9 mouse cellular contexts compared by ENCODE assay signal in the genomic region with DNA sequence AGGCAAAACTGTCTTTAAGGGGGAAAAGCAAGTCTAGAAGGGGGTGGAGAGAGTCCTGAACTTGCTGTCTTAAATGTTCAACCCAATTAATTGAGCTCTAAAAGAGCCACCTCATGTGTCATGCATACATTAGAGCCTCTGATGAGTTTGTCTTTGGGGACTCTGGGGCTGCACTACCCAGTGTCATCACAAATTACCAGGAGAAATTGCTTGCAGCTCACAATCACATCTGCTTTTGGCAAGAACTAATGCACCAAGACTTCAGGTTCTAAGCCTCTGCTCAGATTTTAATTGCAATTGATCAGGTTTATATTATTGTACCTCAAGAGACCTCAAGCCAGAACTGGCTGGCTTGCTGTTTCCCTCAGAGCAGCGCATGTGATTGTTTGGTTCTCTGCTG. TPM values are rescaled to one million over a fixed set of nuclear protein-coding genes. Genes with fewer than 3 reads are reported as not detected.
DNase-seq lines count a peak whose midpoint lies in the region; ATAC-seq and TF ChIP-seq lines count a peak whose summit lies in the region.
"Had no signal": no experiment of that assay in that cellular context is flagged by ENCODE, and none has a peak within 500 bp of the region (broad histone marks: within the 10 kb centered on the region; RNA-seq: fewer than 3 reads in every experiment).

No protein-coding gene starts in this region.

- H3K27ac ChIP-seq in heart, embryonic 15.5 days: no peak overlapping the region
- no peak overlapping the region for H3K27ac ChIP-seq in CH12.LX (ENCODE audit: insufficient read depth, low read depth)
- H3K27ac ChIP-seq in intestine, embryonic 15.5 days: no peak overlapping the region

- no peak for ATAC-seq in heart, embryonic 15.5 days (replicated peaks; ENCODE audit: insufficient number of reproducible peaks, insufficient read depth, low FRiP score, low read depth)
- no peak for ATAC-seq in intestine, embryonic 15.5 days
- ATAC-seq: liver, postnatal 0 days had no signal

- peaks cover 1% of the 10 kb centered on the region; the same call in 1 of the 2 replicates for H3K4me1 ChIP-seq in heart, embryonic 15.5 days (replicated peaks)
- H3K4me1 ChIP-seq in CH12.LX (ENCODE audit: control insufficient read depth in 1 of 2, insufficient read depth in 2 of 2): peaks cover 2 to 7% of the 10 kb centered on the region in 2 experiments; a peak in 3 of 4 replicates
- H3K4me1 ChIP-seq in intestine, embryonic 15.5 days (replicated peaks): no peaks in the 10 kb centered on the region

- no peak for TF ChIP-seq EP300 in CH12.LX (IDR thresholded peaks at IDR 0.05; ENCODE audit: low read length)

- no peak for TF ChIP-seq RAD21 in CH12.LX (IDR thresholded peaks at IDR 0.05; ENCODE audit: low read depth, low read length)

- H3K9ac ChIP-seq in heart, embryonic 15.5 days: no peak overlapping the region
- H3K9ac ChIP-seq in CH12.LX (ENCODE audit: insufficient read depth, low read depth): 0 out of 2 replicates have a peak overlapping the region, but pooled peaks have one; percentile 24
- no peak overlapping the region for H3K9ac ChIP-seq in intestine, embryonic 15.5 days
- H3K9ac ChIP-seq: liver, postnatal 0 days had no signal

- peaks cover 3% of the 10 kb centered on the region; the same call in 1 of the 2 replicates for H3K79me2 ChIP-seq in CH12.LX (replicated peaks; ENCODE audit: control insufficient read depth, extremely low read depth, insufficient read depth, poor library complexity, severe bottlenecking)

- 0 out of 2 replicates have a peak overlapping the region, but pooled peaks have one; percentile 9 for H3K4me3 ChIP-seq in heart, embryonic 15.5 days
- H3K4me3 ChIP-seq in CH12.LX (replicated peaks in 1 of 3; ENCODE audit: low read depth in 2 of 3, low read length in 2 of 3, poor library complexity in 1 of 3): no peak overlapping the region
- 0 out of 2 replicates have a peak overlapping the region, but pooled peaks have one; percentile 9 for H3K4me3 ChIP-seq in intestine, embryonic 15.5 days (replicated peaks)

- no peak for TF ChIP-seq CTCF in CH12.LX (conservative IDR thresholded peaks at IDR 0.05 in 1 of 2, IDR thresholded peaks at IDR 0.05 in 1 of 2; ENCODE audit: low read depth in 2 of 2, low read length in 2 of 2)
- no peak for TF ChIP-seq CTCF in brain, embryonic 14.5 days (IDR thresholded peaks at IDR 0.05; ENCODE audit: borderline replicate concordance, extremely low read depth, insufficient read depth, insufficient read length)

- no peaks in the 10 kb centered on the region for H3K27me3 ChIP-seq in heart, embryonic 15.5 days
- no peaks in the 10 kb centered on the region for H3K27me3 ChIP-seq in CH12.LX (replicated peaks)
- H3K27me3 ChIP-seq in intestine, embryonic 15.5 days (replicated peaks): no peaks in the 10 kb centered on the region

- WGBS in heart, embryonic 15.5 days: 76% methylated on average over 1 of the region's 1 CpGs
- WGBS in intestine, embryonic 15.5 days: 63% methylated on average over 1 of the region's 1 CpGs

- H3K4me2 ChIP-seq in heart, embryonic 15.5 days: peak overlapping the region; percentile 30; the same call in 1 of the 2 replicates
- H3K4me2 ChIP-seq in CH12.LX (ENCODE audit: insufficient read depth, low read depth, poor library complexity, severe bottlenecking): peak overlapping the region; percentile 29
- peak overlapping the region; percentile 25 for H3K4me2 ChIP-seq in intestine, embryonic 15.5 days (replicated peaks)

- in situ Hi-C loops in CH12.LX (cut with MboI; ENCODE audit: low pct_ligation_motif_present, low pct_unique_long_range_greater_than_20kb, low sequenced_read_pairs): no loop called here

- H3K36me3 ChIP-seq in heart, embryonic 15.5 days: no peaks in the 10 kb centered on the region
- H3K36me3 ChIP-seq in CH12.LX (replicated peaks in 1 of 2; ENCODE audit: control insufficient read depth in 1 of 2, insufficient read depth in 1 of 2, low read length in 1 of 2): no peaks in the 10 kb centered on the region
- H3K36me3 ChIP-seq in intestine, embryonic 15.5 days: no peaks in the 10 kb centered on the region

- no peak for TF ChIP-seq POLR2A in CH12.LX (IDR thresholded peaks at IDR 0.05; ENCODE audit: low read depth, low read length)
- TF ChIP-seq POLR2A in brain, embryonic 14.5 days (IDR thresholded peaks at IDR 0.05; ENCODE audit: borderline replicate concordance, extremely low read depth, insufficient read depth, insufficient read length, poor library complexity, severe bottlenecking): no peak

- no peaks in the 10 kb centered on the region for H3K9me3 ChIP-seq in heart, embryonic 15.5 days (replicated peaks)
- no peaks in the 10 kb centered on the region for H3K9me3 ChIP-seq in CH12.LX (replicated peaks; ENCODE audit: low read length)
- no peaks in the 10 kb centered on the region for H3K9me3 ChIP-seq in intestine, embryonic 15.5 days

- dilution Hi-C loops in CH12.LX (cut with MboI; ENCODE audit: extremely low pct_ligation_motif_present, extremely low pct_unique_long_range_greater_than_20kb, low sequenced_read_pairs): no loop called here

- intact Hi-C loops in heart, postnatal 14 days (cut with DNase I): no loop called here

- no peak for DNase-seq in heart, postnatal 14 days
- no peak for DNase-seq in CH12.LX (ENCODE audit: extremely low read depth)
- peak; percentile 32 for DNase-seq in brain, embryonic 14.5 days (ENCODE audit: low read depth)
- no peak for DNase-seq in urinary bladder, postnatal 25 days (ENCODE audit: low spot score)
- DNase-seq in layer of hippocampus, adult 9-11 months: no peak
- DNase-seq: liver, postnatal 0 days had no signal

TF ChIP-seq in CH12.LX, 34 proteins besides CTCF, POLR2A, EP300 and RAD21:
- no peak for TF ChIP-seq ZNF384 (IDR thresholded peaks at IDR 0.05; ENCODE audit: low read depth, low read length)
- no peak for TF ChIP-seq MXI1 (IDR thresholded peaks at IDR 0.05; ENCODE audit: low read depth, low read length)
- no peak for TF ChIP-seq SIN3A (IDR thresholded peaks at IDR 0.05; ENCODE audit: low read length)
- no peak for TF ChIP-seq POLR2AphosphoS2 (IDR thresholded peaks at IDR 0.05; ENCODE audit: low read depth, low read length)
- TF ChIP-seq NRF1 (IDR thresholded peaks at IDR 0.05; ENCODE audit: low read depth, low read length): no peak
- no peak for TF ChIP-seq USF1 (IDR thresholded peaks at IDR 0.05; ENCODE audit: low read depth, low read length)
- no peak for TF ChIP-seq TBP (conservative IDR thresholded peaks at IDR 0.05; ENCODE audit: low read depth, low read length)
- TF ChIP-seq CHD2 (IDR thresholded peaks at IDR 0.05; ENCODE audit: low read length): no peak
- TF ChIP-seq ZKSCAN1 (IDR thresholded peaks at IDR 0.05; ENCODE audit: borderline replicate concordance, low read depth, low read length): no peak
- no peak for TF ChIP-seq KAT2A (IDR thresholded peaks at IDR 0.05; ENCODE audit: insufficient replicate concordance, low read length)
- TF ChIP-seq JUND (conservative IDR thresholded peaks at IDR 0.05; ENCODE audit: low read depth, low read length): no peak
- TF ChIP-seq MEF2A (IDR thresholded peaks at IDR 0.05; ENCODE audit: borderline replicate concordance, low read depth, low read length): no peak
- no peak for TF ChIP-seq BHLHE40 (IDR thresholded peaks at IDR 0.05; ENCODE audit: low read depth, low read length)
- no peak for TF ChIP-seq SMC3 (IDR thresholded peaks at IDR 0.05; ENCODE audit: low read depth, low read length)
- TF ChIP-seq USF2 (conservative IDR thresholded peaks at IDR 0.05; ENCODE audit: low read depth, low read length): no peak
- TF ChIP-seq MAX (IDR thresholded peaks at IDR 0.05; ENCODE audit: low read length): no peak
- no peak for TF ChIP-seq GABPA (IDR thresholded peaks at IDR 0.05; ENCODE audit: insufficient replicate concordance, low read depth, low read length)
- TF ChIP-seq IRF4 (IDR thresholded peaks at IDR 0.05; ENCODE audit: low read depth, low read length): no peak
- TF ChIP-seq UBTF (IDR thresholded peaks at IDR 0.05; ENCODE audit: low read depth, low read length): no peak
- TF ChIP-seq NELFE (IDR thresholded peaks at IDR 0.05; ENCODE audit: low read depth, low read length): no peak

RNA-seq across cellular contexts. Expression of a gene that starts 4.1 kb away (rescaled TPM):
- polyA plus RNA-seq in heart, embryonic 15.5 days (2015; fragmentation: Nextera tagmentation; extraction: Ambion mirVana): 29.6 and 33.5 TPM in 2 replicates
- total RNA-seq in heart, postnatal 14 days (2021): 10 to 100 TPM; 11.0 to 12.4 TPM
- total RNA-seq in CH12.LX (2012; rRNA removed) (1.3 and 3.4 TPM in 2 replicates), CH12.LX (2014; rRNA removed) (3.4 and 4.4 TPM in 2 replicates)
- 4.0 and 5.4 TPM in 2 replicates for polyA plus RNA-seq in CH12.LX (2012; ENCODE audit: insufficient read length, low read depth)
- polyA plus RNA-seq in brain, embryonic 14.5 days (2012; rRNA removed): 12.5 and 18.8 TPM in 2 replicates
- 28.9 and 35.1 TPM in 2 replicates for polyA plus RNA-seq in intestine, embryonic 15.5 days (2015; fragmentation: Nextera tagmentation; extraction: Ambion mirVana)
- total RNA-seq: MEL had no signal

Comparison
In these comparisons a context has a peak if more than half of its experiments do, and no peak if none do; other contexts are left out.
1. H3K4me3 ChIP-seq: peak in heart, embryonic 15.5 days (single experiment) and intestine, embryonic 15.5 days (single experiment); none in CH12.LX (0 of 3).
2. Peak in every context shown above with its lines, with median percentiles within 50 percentile points of each other: H3K4me2 ChIP-seq.